Mouse (Mus musculus) induced T-regulatory cell, adult 2 months (primary cell): Measurements from ENCODE around the gene Selenos.

Experiments
- DNase-seq: peaks from one replicate; pipeline ENCODE4 v3.0.0-alpha.2; 2012; ENCODE audit warnings: low read depth

Selenos gene

GRCm38 (mm10) chr7:66120139-66120538 is 40.7 kb downstream of the Selenos start:
- no peak for DNase-seq

- DNase-seq: peak; percentile 17
Measured at GRCm38 (mm10) chr7:66120702-66121396, 41.4 kb downstream of the Selenos start.

GRCm38 (mm10) chr7:66124551-66124968 is 45.1 kb downstream of the Selenos start:
- DNase-seq: no peak

GRCm38 (mm10) chr7:66125368-66125767 is 45.9 kb downstream of the Selenos start:
- no peak for DNase-seq

- DNase-seq: no peak
Measured at GRCm38 (mm10) chr7:66127951-66128645, 48.6 kb downstream of the Selenos start.

GRCm38 (mm10) chr7:66128857-66129256 is 49.4 kb downstream of the Selenos start:
- DNase-seq: no peak

GRCm38 (mm10) chr7:66130296-66130695 is 50.8 kb downstream of the Selenos start:
- no peak for DNase-seq

GRCm38 (mm10) chr7:66131776-66132421 is 52.5 kb downstream of the Selenos start:
- no peak for DNase-seq

- DNase-seq: no peak
Measured at GRCm38 (mm10) chr7:66134154-66134553, 54.7 kb downstream of the Selenos start.

GRCm38 (mm10) chr7:66135644-66136043 is 56.2 kb downstream of the Selenos start:
- no peak for DNase-seq

- no peak for DNase-seq
Measured at GRCm38 (mm10) chr7:66136187-66136586, 56.7 kb downstream of the Selenos start.

GRCm38 (mm10) chr7:66137309-66137708 is 57.9 kb downstream of the Selenos start:
- DNase-seq: no peak

- DNase-seq: no peak
Measured at GRCm38 (mm10) chr7:66138301-66138700, 58.9 kb downstream of the Selenos start.

GRCm38 (mm10) chr7:66138878-66139277 is 59.4 kb downstream of the Selenos start:
- no peak for DNase-seq
